Mouse (Mus musculus): ENCODE measurements around the gene Slc35f3.

DNA sequence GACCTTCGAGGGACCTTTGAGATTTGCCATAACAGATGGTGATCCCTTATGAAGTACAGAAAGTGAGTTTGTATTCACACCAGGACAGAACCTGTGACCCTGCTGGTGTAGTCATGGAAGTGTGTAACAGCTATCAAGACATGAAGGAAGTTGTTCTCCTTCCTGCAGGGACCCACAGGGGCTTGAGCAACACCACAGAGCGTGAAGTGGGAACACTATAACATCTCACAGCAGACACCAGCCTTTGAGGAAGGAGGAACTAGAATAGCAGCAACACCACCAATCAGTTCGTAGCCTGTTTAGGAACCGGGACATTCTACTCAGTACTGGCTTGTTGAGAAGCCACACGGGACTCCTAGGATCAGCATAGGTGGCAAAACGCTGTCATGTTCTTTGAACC lies 81.2 kb downstream of the Slc35f3 start:
- TF ChIP-seq POLR2A (IDR thresholded peaks at IDR 0.05; ENCODE audit: borderline replicate concordance, low read depth, low read length): no peak
- TF ChIP-seq CTCF (IDR thresholded peaks at IDR 0.05; ENCODE audit: low read depth, low read length): no peak
